Mouse (Mus musculus): ENCODE measurements around the gene Nav2. TPM values are rescaled to one million over a fixed set of nuclear protein-coding genes. Genes with fewer than 3 reads are reported as not detected.
A peak's percentile ranks its signal among the peaks of the same experiment; 100 is the strongest.

The Nav2 gene
- polyA plus RNA-seq, 1 experiment: 32.5 TPM

DNA sequence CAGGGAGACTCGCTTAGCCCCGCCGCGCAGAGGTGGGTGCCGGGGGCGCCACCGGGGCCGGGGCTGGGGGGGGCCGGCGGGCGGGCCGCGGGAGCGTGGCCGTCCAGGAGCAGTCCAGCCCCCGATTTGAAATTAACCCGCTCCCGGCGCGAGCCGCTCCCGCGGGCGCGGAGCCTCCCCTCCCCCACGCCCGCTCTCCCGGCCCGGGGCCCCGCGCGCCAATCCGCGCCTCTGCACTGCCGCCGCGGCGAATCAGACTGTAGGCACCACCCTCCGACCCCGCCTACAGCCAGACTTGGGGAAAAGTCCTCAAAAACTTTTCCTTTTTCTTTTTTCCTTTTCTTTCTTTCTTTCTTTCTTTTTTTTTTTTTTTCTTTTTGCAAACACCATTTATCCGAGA lies 27.0 kb upstream of the Nav2 start, which contains the start of gene E2f8:
TSS of gene E2f8 (minus strand) at position 111 of the 400 bp plus-strand sequence.
- Histone ChIP-seq H3K4me1 (ENCODE audit: control insufficient read depth, insufficient read depth, low read length) (peaks cover 3% of the 10 kb centered on the region; the same call in 1 of the 2 replicates), H3K4me3 (replicated peaks; ENCODE audit: insufficient read depth, low read depth, low read length) (peak within 1 kb of the TSS; percentile 55), H3K27ac (ENCODE audit: insufficient read depth, low read length) (no peak within 1 kb of the TSS), H3K27me3 (ENCODE audit: control insufficient read depth, insufficient read depth, low read length) (peaks cover 1% of the 10 kb centered on the region; the same call in 1 of the 2 replicates)
- TF ChIP-seq CTCF (IDR thresholded peaks at IDR 0.05; ENCODE audit: borderline replicate concordance, insufficient read depth, low read depth, low read length) (no peak), POLR2A (IDR thresholded peaks at IDR 0.05; ENCODE audit: borderline replicate concordance, insufficient read depth, low read length) (no peak)
- under 1% methylated on average over 40 of the region's 41 CpGs for WGBS
- peak in 1 of 2 experiments; percentile 20 for DNase-seq

DNA sequence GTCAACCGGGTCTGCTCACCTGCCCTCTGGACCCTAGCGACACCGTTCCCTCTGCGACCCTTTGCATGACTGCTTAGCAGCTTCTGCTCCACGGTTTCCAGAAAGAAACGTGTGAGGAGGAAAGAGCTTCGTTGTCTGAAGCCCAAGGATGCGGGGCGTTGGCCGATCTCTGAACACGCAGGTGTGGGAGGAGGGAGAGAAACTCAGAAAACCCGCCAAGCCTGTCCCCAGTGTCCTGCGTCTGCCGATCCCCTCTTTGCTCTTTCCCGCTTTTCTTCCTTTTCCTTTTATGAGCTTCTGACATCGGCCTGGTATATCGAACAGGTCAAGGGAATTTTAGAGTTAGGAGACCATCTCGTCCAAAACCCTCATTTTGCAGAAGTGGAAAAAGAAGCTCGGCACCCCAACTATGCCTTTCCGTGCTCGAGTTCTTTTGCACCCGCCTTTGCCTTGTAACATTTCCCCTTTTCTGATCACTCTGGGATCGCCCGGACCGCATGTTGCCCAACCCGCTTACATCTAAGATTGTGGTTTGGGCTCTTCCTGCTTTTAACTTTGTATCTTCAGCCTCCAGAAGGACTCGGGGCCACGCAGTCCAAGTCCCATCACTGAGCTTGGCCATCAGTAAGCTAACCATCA lies 26.4 kb upstream of the Nav2 start:
- peaks cover 1% of the 10 kb centered on the region; the same call in 1 of the 2 replicates for H3K27me3 ChIP-seq (ENCODE audit: control insufficient read depth, insufficient read depth, low read length)
- 5% methylated on average over 28 of the region's 28 CpGs for WGBS
- H3K4me3 ChIP-seq (replicated peaks; ENCODE audit: insufficient read depth, low read depth, low read length): no peak overlapping the region
- TF ChIP-seq POLR2A (IDR thresholded peaks at IDR 0.05; ENCODE audit: borderline replicate concordance, insufficient read depth, low read length): no peak
- no peak overlapping the region for H3K27ac ChIP-seq (ENCODE audit: insufficient read depth, low read length)
- no peak for DNase-seq
- H3K4me1 ChIP-seq (ENCODE audit: control insufficient read depth, insufficient read depth, low read length): peaks cover 3% of the 10 kb centered on the region; the same call in 1 of the 2 replicates

DNA sequence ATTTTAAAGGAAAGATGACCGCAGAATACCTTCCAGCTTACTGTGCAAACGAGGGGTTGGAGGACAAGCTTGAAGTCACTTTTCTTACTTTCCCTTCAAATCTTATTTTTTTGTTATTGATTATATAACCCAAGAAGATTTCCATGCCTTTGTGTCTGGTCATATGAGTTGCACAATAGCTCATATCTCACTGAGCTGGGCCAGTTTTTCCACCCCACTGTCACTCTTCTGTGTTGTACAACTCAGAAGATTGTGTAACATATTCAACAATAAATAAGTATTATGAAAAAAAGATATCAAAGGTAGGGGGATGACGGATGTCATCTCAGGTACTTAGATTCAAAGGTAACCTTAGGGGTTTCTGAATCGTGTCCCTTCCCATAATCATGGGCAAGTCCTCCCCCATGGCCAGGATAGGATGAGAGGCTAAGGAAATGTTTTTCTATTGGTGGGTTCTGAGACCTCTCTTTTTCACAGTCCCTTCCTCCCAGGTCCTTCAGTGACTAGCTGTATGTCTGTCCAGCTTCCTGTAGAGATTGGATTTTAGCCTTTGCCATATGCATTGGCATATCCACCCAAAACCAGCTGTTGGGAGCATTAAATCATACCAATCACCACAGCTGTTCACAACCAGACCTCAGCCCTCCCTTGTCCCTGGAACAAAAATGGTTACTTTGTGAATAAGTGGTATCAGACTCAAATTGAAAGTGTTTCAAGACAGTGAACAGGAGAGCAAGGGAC lies 24.8 kb upstream of the Nav2 start:
- Histone ChIP-seq H3K4me1 (ENCODE audit: control insufficient read depth, insufficient read depth, low read length) (peaks cover 3% of the 10 kb centered on the region; the same call in 1 of the 2 replicates), H3K27ac (ENCODE audit: insufficient read depth, low read length) (no peak overlapping the region), H3K4me3 (replicated peaks; ENCODE audit: insufficient read depth, low read depth, low read length) (no peak overlapping the region), H3K27me3 (ENCODE audit: control insufficient read depth, insufficient read depth, low read length) (peaks cover 1% of the 10 kb centered on the region; the same call in 1 of the 2 replicates)
- TF ChIP-seq POLR2A (IDR thresholded peaks at IDR 0.05; ENCODE audit: borderline replicate concordance, insufficient read depth, low read length) (no peak), CTCF (IDR thresholded peaks at IDR 0.05; ENCODE audit: borderline replicate concordance, insufficient read depth, low read depth, low read length) (no peak)
- WGBS: 86% methylated on average over 4 of the region's 4 CpGs
- DNase-seq: no peak

DNA sequence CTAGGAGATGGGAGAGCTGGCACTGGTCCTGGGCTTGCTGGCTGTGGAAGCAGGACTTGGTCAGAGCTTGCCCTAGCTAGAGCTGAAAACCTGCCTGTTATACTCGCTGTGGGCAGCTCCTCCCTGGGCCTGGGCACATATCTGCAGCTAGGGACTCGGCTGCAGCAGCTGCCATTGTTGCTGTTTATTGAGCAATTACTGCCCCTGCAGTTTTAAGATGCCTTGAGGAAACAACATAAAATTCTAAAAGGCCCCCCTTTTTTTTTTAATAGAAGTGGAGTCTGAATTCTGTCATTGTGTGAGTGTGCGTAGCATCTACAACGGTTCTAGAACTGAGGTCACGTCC lies 24.3 kb upstream of the Nav2 start:
- H3K27ac ChIP-seq (ENCODE audit: insufficient read depth, low read length): no peak overlapping the region
- 77% methylated on average over 5 of the region's 5 CpGs for WGBS
- peaks cover 3% of the 10 kb centered on the region; the same call in 1 of the 2 replicates for H3K4me1 ChIP-seq (ENCODE audit: control insufficient read depth, insufficient read depth, low read length)
- DNase-seq: no peak
- no peak overlapping the region for H3K4me3 ChIP-seq (replicated peaks; ENCODE audit: insufficient read depth, low read depth, low read length)
- H3K27me3 ChIP-seq (ENCODE audit: control insufficient read depth, insufficient read depth, low read length): peaks cover 1% of the 10 kb centered on the region; the same call in 1 of the 2 replicates
- no peak for TF ChIP-seq POLR2A (IDR thresholded peaks at IDR 0.05; ENCODE audit: borderline replicate concordance, insufficient read depth, low read length)
- no peak for TF ChIP-seq CTCF (IDR thresholded peaks at IDR 0.05; ENCODE audit: borderline replicate concordance, insufficient read depth, low read depth, low read length)

DNA sequence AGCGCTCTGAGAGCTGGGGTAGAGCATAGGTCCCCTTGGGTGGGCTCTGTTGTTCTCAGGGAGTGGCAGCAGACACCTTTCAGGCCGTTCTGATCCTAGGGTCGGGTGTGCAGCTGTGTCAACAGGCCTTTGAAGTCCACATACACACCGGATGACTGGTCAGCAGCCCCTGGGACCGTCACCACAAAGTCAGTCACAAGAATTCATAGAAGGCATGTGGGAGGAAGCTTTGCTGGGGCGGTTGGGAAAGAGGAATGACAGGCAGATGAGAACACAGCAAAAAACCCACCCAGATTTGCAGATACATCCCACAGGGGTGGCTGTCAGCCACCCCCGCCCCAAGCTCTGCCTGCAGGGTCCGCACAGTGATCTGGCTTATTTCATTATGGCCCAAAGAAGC lies 20.5 kb upstream of the Nav2 start:
- Histone ChIP-seq H3K27me3 (ENCODE audit: control insufficient read depth, insufficient read depth, low read length) (no peaks in the 10 kb centered on the region), H3K4me3 (replicated peaks; ENCODE audit: insufficient read depth, low read depth, low read length) (no peak overlapping the region), H3K4me1 (ENCODE audit: control insufficient read depth, insufficient read depth, low read length) (no peaks in the 10 kb centered on the region), H3K27ac (ENCODE audit: insufficient read depth, low read length) (no peak overlapping the region)
- no peak for DNase-seq
- no peak for TF ChIP-seq POLR2A (IDR thresholded peaks at IDR 0.05; ENCODE audit: borderline replicate concordance, insufficient read depth, low read length)
- no peak for TF ChIP-seq CTCF (IDR thresholded peaks at IDR 0.05; ENCODE audit: borderline replicate concordance, insufficient read depth, low read depth, low read length)
- 76% methylated on average over 8 of the region's 8 CpGs for whole genome bisulfite sequencing

DNA sequence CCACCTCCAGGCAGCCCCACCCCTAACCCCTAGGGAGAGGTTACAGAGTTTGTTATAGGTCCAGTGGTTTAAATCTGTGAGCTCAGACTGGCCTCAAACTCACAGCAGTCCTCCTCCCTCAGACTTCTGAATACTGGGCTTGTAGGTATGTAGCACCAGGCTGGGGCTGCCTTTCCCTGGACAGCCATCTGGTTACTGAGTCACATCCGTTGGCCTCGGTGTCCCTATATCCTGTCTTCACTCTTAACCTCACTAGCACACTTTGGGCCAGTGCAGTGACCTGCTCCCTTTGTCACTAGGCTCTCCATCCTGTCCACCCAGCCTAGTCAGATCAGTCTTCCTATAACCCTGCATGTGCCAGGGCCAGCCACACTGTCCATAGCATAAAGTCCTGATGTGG lies 19.8 kb upstream of the Nav2 start:
- 86% methylated on average over 2 of the region's 2 CpGs for WGBS
- H3K4me1 ChIP-seq (ENCODE audit: control insufficient read depth, insufficient read depth, low read length): no peaks in the 10 kb centered on the region
- no peak for DNase-seq
- no peak overlapping the region for H3K27ac ChIP-seq (ENCODE audit: insufficient read depth, low read length)
- no peak for TF ChIP-seq POLR2A (IDR thresholded peaks at IDR 0.05; ENCODE audit: borderline replicate concordance, insufficient read depth, low read length)
- no peak for TF ChIP-seq CTCF (IDR thresholded peaks at IDR 0.05; ENCODE audit: borderline replicate concordance, insufficient read depth, low read depth, low read length)
- no peak overlapping the region for H3K4me3 ChIP-seq (replicated peaks; ENCODE audit: insufficient read depth, low read depth, low read length)
- H3K27me3 ChIP-seq (ENCODE audit: control insufficient read depth, insufficient read depth, low read length): no peaks in the 10 kb centered on the region

DNA sequence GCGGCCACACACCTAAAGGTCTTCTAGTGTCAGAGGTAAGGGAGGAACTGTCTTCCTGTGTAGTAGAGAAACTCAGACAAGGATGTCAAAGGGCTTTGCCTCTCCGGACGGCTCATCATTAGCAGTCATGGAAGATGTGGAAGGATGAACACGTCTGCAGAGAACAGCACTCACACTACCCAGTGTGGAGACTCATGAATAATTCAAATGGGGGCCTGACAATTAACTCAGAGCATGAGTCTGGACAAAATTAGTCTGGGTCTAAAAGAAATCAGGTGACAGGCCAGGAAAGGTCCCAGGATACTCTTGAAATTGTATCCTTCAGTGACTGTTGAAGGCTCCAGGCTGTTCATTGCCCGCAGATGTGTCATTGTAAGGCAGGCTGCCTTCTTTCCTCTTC lies 17.5 kb upstream of the Nav2 start:
- H3K4me3 ChIP-seq (replicated peaks; ENCODE audit: insufficient read depth, low read depth, low read length): no peak overlapping the region
- H3K27me3 ChIP-seq (ENCODE audit: control insufficient read depth, insufficient read depth, low read length): no peaks in the 10 kb centered on the region
- no peak for TF ChIP-seq POLR2A (IDR thresholded peaks at IDR 0.05; ENCODE audit: borderline replicate concordance, insufficient read depth, low read length)
- no peak for TF ChIP-seq CTCF (IDR thresholded peaks at IDR 0.05; ENCODE audit: borderline replicate concordance, insufficient read depth, low read depth, low read length)
- DNase-seq: no peak
- no peak overlapping the region for H3K27ac ChIP-seq (ENCODE audit: insufficient read depth, low read length)
- H3K4me1 ChIP-seq (ENCODE audit: control insufficient read depth, insufficient read depth, low read length): no peaks in the 10 kb centered on the region
- 76% methylated on average over 5 of the region's 5 CpGs for WGBS

DNA sequence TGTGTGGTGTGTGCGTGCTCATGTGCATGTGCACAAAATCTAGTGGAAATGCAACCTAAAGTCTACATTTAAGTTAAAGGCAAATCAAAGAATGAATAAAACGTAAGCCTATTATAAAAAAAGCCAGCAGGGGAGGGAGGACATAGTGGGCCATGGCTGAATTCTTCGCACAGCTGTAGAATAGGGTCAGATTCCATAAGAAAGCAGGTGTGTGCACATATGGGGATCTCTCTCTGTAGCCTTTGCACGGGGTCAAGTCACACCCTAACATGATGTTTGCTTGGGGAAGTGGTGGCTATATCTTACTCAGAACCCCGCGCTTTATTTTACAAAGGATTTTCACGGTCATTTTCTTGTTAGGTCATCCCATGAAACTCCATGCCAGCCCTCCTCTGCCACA lies 15.4 kb upstream of the Nav2 start:
- H3K4me1 ChIP-seq (ENCODE audit: control insufficient read depth, insufficient read depth, low read length): no peaks in the 10 kb centered on the region
- no peaks in the 10 kb centered on the region for H3K27me3 ChIP-seq (ENCODE audit: control insufficient read depth, insufficient read depth, low read length)
- H3K27ac ChIP-seq (ENCODE audit: insufficient read depth, low read length): no peak overlapping the region
- no peak overlapping the region for H3K4me3 ChIP-seq (replicated peaks; ENCODE audit: insufficient read depth, low read depth, low read length)
- TF ChIP-seq POLR2A (IDR thresholded peaks at IDR 0.05; ENCODE audit: borderline replicate concordance, insufficient read depth, low read length): no peak
- TF ChIP-seq CTCF (IDR thresholded peaks at IDR 0.05; ENCODE audit: borderline replicate concordance, insufficient read depth, low read depth, low read length): no peak
- 87% methylated on average over 7 of the region's 7 CpGs for WGBS
- DNase-seq: no peak

Measured in cerebellum, adult 2 months (tissue).